Mouse (Mus musculus): ENCODE results near the gene Itih5.

Itih5 gene

GRCm38 (mm10) chr2:10256949-10257348 lies 103.6 kb downstream of the Itih5 start:
- Histone ChIP-seq H3K4me1 (replicated peaks; ENCODE audit: low read depth, low read length) (peaks cover 22% of the 10 kb centered on the region), H3K9me3 (ENCODE audit: low read length) (no peaks in the 10 kb centered on the region), H3K27me3 (ENCODE audit: insufficient read depth, low read length) (peaks cover 4% of the 10 kb centered on the region; the same call in 1 of the 2 replicates), H3K4me3 (replicated peaks; ENCODE audit: low read length) (no peak overlapping the region), H3K36me3 (ENCODE audit: insufficient read depth, low read length) (no peaks in the 10 kb centered on the region)
- TF ChIP-seq NANOG (IDR thresholded peaks at IDR 0.05; ENCODE audit: borderline replicate concordance, low read length), result no peak
- peak; percentile 92 for TF ChIP-seq CTCF (conservative IDR thresholded peaks at IDR 0.05; ENCODE audit: low read length)
- no peak for TF ChIP-seq POU5F1 (IDR thresholded peaks at IDR 0.05; ENCODE audit: borderline replicate concordance, low read length)

- Histone ChIP-seq H3K9me3 (ENCODE audit: low read length) (no peaks in the 10 kb centered on the region), H3K27me3 (ENCODE audit: insufficient read depth, low read length) (peaks cover 4% of the 10 kb centered on the region; the same call in 1 of the 2 replicates), H3K36me3 (ENCODE audit: insufficient read depth, low read length) (no peaks in the 10 kb centered on the region), H3K4me1 (replicated peaks; ENCODE audit: low read depth, low read length) (peaks cover 35% of the 10 kb centered on the region), H3K4me3 (replicated peaks; ENCODE audit: low read length) (no peak overlapping the region)
- TF ChIP-seq NANOG (IDR thresholded peaks at IDR 0.05; ENCODE audit: borderline replicate concordance, low read length) (no peak), CTCF (conservative IDR thresholded peaks at IDR 0.05; ENCODE audit: low read length) (no peak), POU5F1 (IDR thresholded peaks at IDR 0.05; ENCODE audit: borderline replicate concordance, low read length) (no peak)
Measured at GRCm38 (mm10) chr2:10258312-10258711, 104.9 kb downstream of the Itih5 start.

- Histone ChIP-seq H3K4me3 (replicated peaks; ENCODE audit: low read length) (no peak overlapping the region), H3K36me3 (ENCODE audit: insufficient read depth, low read length) (no peaks in the 10 kb centered on the region), H3K9me3 (ENCODE audit: low read length) (no peaks in the 10 kb centered on the region), H3K27me3 (ENCODE audit: insufficient read depth, low read length) (peaks cover 7% of the 10 kb centered on the region), H3K4me1 (replicated peaks; ENCODE audit: low read depth, low read length) (peaks cover 52% of the 10 kb centered on the region)
- peak; percentile 95 for TF ChIP-seq POU5F1 (IDR thresholded peaks at IDR 0.05; ENCODE audit: borderline replicate concordance, low read length)
- TF ChIP-seq NANOG (IDR thresholded peaks at IDR 0.05; ENCODE audit: borderline replicate concordance, low read length), result no peak
- no peak for TF ChIP-seq CTCF (conservative IDR thresholded peaks at IDR 0.05; ENCODE audit: low read length)
Measured at GRCm38 (mm10) chr2:10260109-10260508, 106.7 kb downstream of the Itih5 start.

- H3K9me3 ChIP-seq (ENCODE audit: low read length), result no peaks in the 10 kb centered on the region
- TF ChIP-seq CTCF (conservative IDR thresholded peaks at IDR 0.05; ENCODE audit: low read length) (no peak), NANOG (IDR thresholded peaks at IDR 0.05; ENCODE audit: borderline replicate concordance, low read length) (no peak), POU5F1 (IDR thresholded peaks at IDR 0.05; ENCODE audit: borderline replicate concordance, low read length) (no peak)
- H3K4me1 ChIP-seq (replicated peaks; ENCODE audit: low read depth, low read length), result peaks cover 52% of the 10 kb centered on the region
- peaks cover 13% of the 10 kb centered on the region for H3K27me3 ChIP-seq (ENCODE audit: insufficient read depth, low read length)
- no peaks in the 10 kb centered on the region for H3K36me3 ChIP-seq (ENCODE audit: insufficient read depth, low read length)
- H3K4me3 ChIP-seq (replicated peaks; ENCODE audit: low read length), result no peak overlapping the region
Measured at GRCm38 (mm10) chr2:10261337-10261736, 108.0 kb downstream of the Itih5 start.

GRCm38 (mm10) chr2:10262722-10263121 lies 109.4 kb downstream of the Itih5 start:
- H3K27me3 ChIP-seq (ENCODE audit: insufficient read depth, low read length), result peaks cover 16% of the 10 kb centered on the region
- H3K4me3 ChIP-seq (replicated peaks; ENCODE audit: low read length), result peak overlapping the region; percentile 20
- TF ChIP-seq NANOG (IDR thresholded peaks at IDR 0.05; ENCODE audit: borderline replicate concordance, low read length), result no peak
- TF ChIP-seq CTCF (conservative IDR thresholded peaks at IDR 0.05; ENCODE audit: low read length), result no peak
- no peak for TF ChIP-seq POU5F1 (IDR thresholded peaks at IDR 0.05; ENCODE audit: borderline replicate concordance, low read length)
- no peaks in the 10 kb centered on the region for H3K9me3 ChIP-seq (ENCODE audit: low read length)
- no peaks in the 10 kb centered on the region for H3K36me3 ChIP-seq (ENCODE audit: insufficient read depth, low read length)
- H3K4me1 ChIP-seq (replicated peaks; ENCODE audit: low read depth, low read length), result peaks cover 52% of the 10 kb centered on the region

GRCm38 (mm10) chr2:10263909-10264489 lies 110.6 kb downstream of the Itih5 start:
- peak overlapping the region; percentile 27 for H3K4me3 ChIP-seq (replicated peaks; ENCODE audit: low read length)
- peaks cover 50% of the 10 kb centered on the region for H3K4me1 ChIP-seq (replicated peaks; ENCODE audit: low read depth, low read length)
- TF ChIP-seq NANOG (IDR thresholded peaks at IDR 0.05; ENCODE audit: borderline replicate concordance, low read length) (no peak), CTCF (conservative IDR thresholded peaks at IDR 0.05; ENCODE audit: low read length) (no peak)
- H3K27me3 ChIP-seq (ENCODE audit: insufficient read depth, low read length), result peaks cover 16% of the 10 kb centered on the region
- no peaks in the 10 kb centered on the region for H3K36me3 ChIP-seq (ENCODE audit: insufficient read depth, low read length)
- H3K9me3 ChIP-seq (ENCODE audit: low read length), result no peaks in the 10 kb centered on the region

GRCm38 (mm10) chr2:10265881-10266280 lies 112.5 kb downstream of the Itih5 start:
- no peaks in the 10 kb centered on the region for H3K9me3 ChIP-seq (ENCODE audit: low read length)

GRCm38 (mm10) chr2:10272604-10273115 lies 119.3 kb downstream of the Itih5 start:
- Histone ChIP-seq H3K9me3 (ENCODE audit: low read length) (no peaks in the 10 kb centered on the region), H3K27me3 (ENCODE audit: insufficient read depth, low read length) (no peaks in the 10 kb centered on the region), H3K4me1 (replicated peaks; ENCODE audit: low read depth, low read length) (peaks cover 28% of the 10 kb centered on the region), H3K36me3 (ENCODE audit: insufficient read depth, low read length) (no peaks in the 10 kb centered on the region), H3K4me3 (replicated peaks; ENCODE audit: low read length) (no peak overlapping the region)
- TF ChIP-seq CTCF (conservative IDR thresholded peaks at IDR 0.05; ENCODE audit: low read length) (no peak), POU5F1 (IDR thresholded peaks at IDR 0.05; ENCODE audit: borderline replicate concordance, low read length) (no peak), NANOG (IDR thresholded peaks at IDR 0.05; ENCODE audit: borderline replicate concordance, low read length) (no peak)

More at GRCm38 (mm10) chr2:10265881-10266280, 112.5 kb downstream of the Itih5 start:
- Histone ChIP-seq H3K4me3 (replicated peaks; ENCODE audit: low read length) (no peak overlapping the region), H3K4me1 (replicated peaks; ENCODE audit: low read depth, low read length) (peaks cover 40% of the 10 kb centered on the region), H3K27me3 (ENCODE audit: insufficient read depth, low read length) (peaks cover 12% of the 10 kb centered on the region), H3K36me3 (ENCODE audit: insufficient read depth, low read length) (no peaks in the 10 kb centered on the region)
- TF ChIP-seq POU5F1 (IDR thresholded peaks at IDR 0.05; ENCODE audit: borderline replicate concordance, low read length), result no peak
- TF ChIP-seq CTCF (conservative IDR thresholded peaks at IDR 0.05; ENCODE audit: low read length), result no peak
- TF ChIP-seq NANOG (IDR thresholded peaks at IDR 0.05; ENCODE audit: borderline replicate concordance, low read length), result no peak
